In genomic region chr9:109886259-109886658, GRCm38 (mm10) we compare ENCODE assay signal across 14 mouse cellular contexts. TPM values are rescaled to one million over a fixed set of nuclear protein-coding genes. Genes with fewer than 3 reads are reported as not detected.
"Had no signal": no experiment of that assay in that cellular context is flagged by ENCODE, and none has a peak within 500 bp of the region (broad histone marks: within the 10 kb centered on the region; RNA-seq: fewer than 3 reads in every experiment).

No protein-coding gene starts in this region.

- H3K9ac ChIP-seq: limb, embryonic 13.5 days; liver, embryonic 14.5 days; midbrain, embryonic 12.5 days had no signal

- DNase-seq: kidney, postnatal 4 days; left cerebral cortex, postnatal 4 days; lung, adult 18-20 months; right cerebral cortex, postnatal 14 days; thymus, adult 2 months; thymus, postnatal 25 days had no signal

- H3K4me1 ChIP-seq: limb, embryonic 13.5 days; midbrain, embryonic 12.5 days had no signal

- H3K9me3 ChIP-seq: limb, embryonic 13.5 days; midbrain, embryonic 12.5 days had no signal

- H3K4me2 ChIP-seq: limb, embryonic 13.5 days; midbrain, embryonic 12.5 days had no signal

- ATAC-seq: inflammation-experienced regulatory T-cells, adult 6 months; midbrain, embryonic 16.5 days had no signal

- H3K27ac ChIP-seq: layer of hippocampus, adult 2 months; limb, embryonic 13.5 days; liver, embryonic 14.5 days; midbrain, embryonic 12.5 days had no signal

- H3K27me3 ChIP-seq: limb, embryonic 13.5 days; midbrain, embryonic 12.5 days had no signal

- H3K4me3 ChIP-seq: layer of hippocampus, adult 2 months; limb, embryonic 13.5 days; midbrain, embryonic 12.5 days had no signal

RNA-seq across cellular contexts. Expression of gene Camp, which starts 36.8 kb away (rescaled TPM):
- total RNA-seq: layer of hippocampus, adult 2 months; left cerebral cortex, postnatal 4 days; liver, adult 2 months had no signal
- polyA plus RNA-seq: urinary bladder, adult 2 months had no signal
